Mouse (Mus musculus) myocyte (in vitro differentiated cells): ENCODE measurements around the gene Gm20388.

Source experiments
- CEBPB ChIP-seq: IDR thresholded peaks from 2 replicates; pipeline ENCODE4 v1.6.1; 2011; ENCODE audit warnings: mild to moderate bottlenecking, moderate library complexity; ENCODE audit not compliant: poor library complexity, insufficient read depth, severe bottlenecking
- E2F4 ChIP-seq: IDR thresholded peaks from one replicate; pipeline ENCODE4 v1.6.1; 2011; ENCODE audit warnings: mild to moderate bottlenecking, control low read depth, moderate library complexity; ENCODE audit not compliant: insufficient read depth
- MAX ChIP-seq: IDR thresholded peaks from one replicate; pipeline ENCODE4 v1.6.1; 2011; ENCODE audit warnings: low read depth, mild to moderate bottlenecking, control low read depth
- MYOD1 ChIP-seq, 3 experiments: IDR thresholded peaks; one replicate each; pipeline ENCODE4 v1.6.1; 2011; ENCODE audit warnings: control low read depth in 2 of 3, low read depth in 2 of 3, mild to moderate bottlenecking in 2 of 3, moderate library complexity in 1 of 3; ENCODE audit not compliant: insufficient read length in 2 of 3, control insufficient read depth in 1 of 3
- MYOG ChIP-seq, 3 experiments: IDR thresholded peaks; one replicate each; pipeline ENCODE4 v1.6.1; 2011; ENCODE audit warnings: control low read depth in 2 of 3, low read depth in 2 of 3, mild to moderate bottlenecking in 2 of 3; ENCODE audit not compliant: insufficient read length in 2 of 3, control insufficient read depth in 1 of 3, insufficient read depth in 1 of 3
- POLR2A ChIP-seq: IDR thresholded peaks from one replicate; pipeline ENCODE4 v1.6.1; 2011; ENCODE audit warnings: low read depth, mild to moderate bottlenecking, control low read depth, moderate library complexity; ENCODE audit not compliant: insufficient read length
- POLR2AphosphoS2 ChIP-seq: IDR thresholded peaks from one replicate; pipeline ENCODE4 v1.6.1; 2011; ENCODE audit warnings: low read depth, control low read depth; ENCODE audit not compliant: insufficient read length
- REST ChIP-seq: IDR thresholded peaks from one replicate; pipeline ENCODE4 v1.6.1; 2011; ENCODE audit warnings: mild to moderate bottlenecking, control low read depth, moderate library complexity; ENCODE audit not compliant: insufficient read depth, insufficient read length
- TCF12 ChIP-seq: IDR thresholded peaks from one replicate; pipeline ENCODE4 v1.6.1; 2011; ENCODE audit warnings: mild to moderate bottlenecking, control low read depth; ENCODE audit not compliant: poor library complexity, insufficient read depth, severe bottlenecking

GRCm38 (mm10) chr8:121207171-121207570 lies 1296.5 kb downstream of the Gm20388 start:
- no peak for TF ChIP-seq POLR2A
- TF ChIP-seq MYOG (IDR thresholded peaks at IDR 0.05; ENCODE audit: control insufficient read depth in 1 of 3, insufficient read depth in 1 of 3, insufficient read length in 2 of 3, low read depth in 2 of 3), result no peak
- no peak for TF ChIP-seq TCF12
- no peak for TF ChIP-seq MAX
- no peak for TF ChIP-seq CEBPB
- no peak for TF ChIP-seq POLR2AphosphoS2
- no peak for TF ChIP-seq MYOD1 (IDR thresholded peaks at IDR 0.05; ENCODE audit: control insufficient read depth in 1 of 3, insufficient read length in 2 of 3, low read depth in 2 of 3)
- no peak for TF ChIP-seq E2F4
- TF ChIP-seq REST, result no peak
